Mouse (Mus musculus) gastrocnemius, adult 8-10 months (tissue): ENCODE measurements around the gene Klf7. TPM values are rescaled to one million over a fixed set of nuclear protein-coding genes. Genes with fewer than 3 reads are reported as not detected.

Experiments used
- DNase-seq, 2 experiments: peaks; one replicate each; pipeline ENCODE4 v3.0.0; 2022; ENCODE audit warnings: low spot score in 2 of 2
- total RNA-seq, 4 experiments: library from RNA; stranded (reverse); gene quantifications; 2 replicates each; pipeline ENCODE4 v1.2.4; 2022

Klf7 gene
- total RNA-seq, 4 experiments from 2014 or later, result 4.6 to 7.0 (median 5.4) TPM

DNA sequence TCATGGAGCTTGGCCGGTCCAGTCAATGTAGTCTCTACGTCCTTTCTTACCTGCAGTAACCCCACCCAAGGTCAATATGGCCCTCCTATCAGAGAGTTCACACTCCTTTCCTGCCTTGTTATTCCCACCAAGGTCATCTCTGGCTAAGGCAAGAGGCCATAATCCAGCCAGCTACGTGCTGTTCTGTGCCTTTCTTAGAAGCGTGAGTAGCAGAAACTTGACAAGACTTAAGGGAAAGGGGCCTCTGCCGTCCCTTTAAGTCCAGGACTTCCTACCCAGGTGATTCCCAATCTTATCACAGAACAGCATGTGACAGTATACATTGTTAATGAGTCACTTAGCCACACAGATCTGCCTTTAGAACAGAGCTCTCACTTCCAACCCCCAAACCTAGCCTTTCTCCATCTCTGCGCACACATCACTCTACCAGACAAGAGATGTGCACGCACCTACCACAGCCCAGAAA is 16.9 kb downstream of the Klf7 start:
- DNase-seq, result no peak

DNA sequence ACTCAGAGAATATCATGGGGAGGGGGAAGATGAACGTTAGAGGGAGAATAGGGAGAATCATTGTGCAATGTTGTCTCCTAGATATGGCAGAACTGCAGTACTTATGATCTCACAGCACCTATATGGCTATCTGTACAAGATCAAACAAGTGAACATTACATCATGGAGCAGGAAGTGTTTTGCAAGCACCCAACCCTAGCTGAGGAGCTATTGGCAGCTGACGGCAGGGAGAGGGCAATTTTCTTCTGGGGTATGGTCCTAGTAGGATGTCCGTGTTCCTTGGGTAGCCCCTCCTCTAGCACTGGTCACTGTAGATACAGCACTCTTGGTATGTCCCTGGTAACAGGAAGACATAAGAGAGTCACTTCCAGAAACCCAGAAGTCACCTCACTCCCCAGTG is 17.4 kb downstream of the Klf7 start:
- no peak for DNase-seq

DNA sequence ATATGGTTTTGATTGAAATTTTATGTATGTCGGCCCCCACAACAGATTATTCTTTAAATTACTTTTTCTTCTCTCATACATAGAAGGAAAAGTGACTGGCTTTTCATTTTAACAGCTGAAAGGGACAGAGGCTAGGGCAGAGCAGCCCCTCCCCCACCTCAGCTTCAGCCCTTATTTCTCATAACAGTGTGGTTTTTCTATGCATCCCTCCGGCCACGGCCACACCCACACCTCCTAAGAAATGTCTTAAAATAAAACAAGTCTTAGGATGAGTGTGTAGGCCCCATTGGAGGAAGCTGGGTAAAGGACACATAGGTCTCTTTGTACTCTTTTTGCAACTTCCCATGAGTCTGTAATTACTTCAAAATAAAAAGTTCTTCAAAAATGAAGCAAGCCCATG is 20.8 kb downstream of the Klf7 start:
- DNase-seq, result no peak

DNA sequence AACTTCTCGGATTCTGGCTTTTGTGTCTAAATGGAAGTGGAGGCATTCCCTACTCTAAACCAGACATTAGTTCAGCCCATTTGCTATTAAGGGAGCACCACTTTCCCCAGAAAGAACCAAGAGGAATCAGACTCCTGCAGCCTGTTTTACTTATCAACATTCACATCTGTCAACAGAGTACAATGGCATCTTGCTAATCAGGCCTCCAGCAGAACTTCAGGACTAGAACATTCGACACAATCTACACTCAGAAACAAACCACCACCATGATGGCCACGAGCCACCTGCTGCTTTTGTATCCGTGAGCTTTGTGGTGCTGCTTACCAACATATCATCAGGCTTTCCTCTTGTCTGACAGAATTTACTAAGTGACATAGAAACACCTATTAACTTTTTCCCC is 23.3 kb downstream of the Klf7 start:
- no peak for DNase-seq

DNA sequence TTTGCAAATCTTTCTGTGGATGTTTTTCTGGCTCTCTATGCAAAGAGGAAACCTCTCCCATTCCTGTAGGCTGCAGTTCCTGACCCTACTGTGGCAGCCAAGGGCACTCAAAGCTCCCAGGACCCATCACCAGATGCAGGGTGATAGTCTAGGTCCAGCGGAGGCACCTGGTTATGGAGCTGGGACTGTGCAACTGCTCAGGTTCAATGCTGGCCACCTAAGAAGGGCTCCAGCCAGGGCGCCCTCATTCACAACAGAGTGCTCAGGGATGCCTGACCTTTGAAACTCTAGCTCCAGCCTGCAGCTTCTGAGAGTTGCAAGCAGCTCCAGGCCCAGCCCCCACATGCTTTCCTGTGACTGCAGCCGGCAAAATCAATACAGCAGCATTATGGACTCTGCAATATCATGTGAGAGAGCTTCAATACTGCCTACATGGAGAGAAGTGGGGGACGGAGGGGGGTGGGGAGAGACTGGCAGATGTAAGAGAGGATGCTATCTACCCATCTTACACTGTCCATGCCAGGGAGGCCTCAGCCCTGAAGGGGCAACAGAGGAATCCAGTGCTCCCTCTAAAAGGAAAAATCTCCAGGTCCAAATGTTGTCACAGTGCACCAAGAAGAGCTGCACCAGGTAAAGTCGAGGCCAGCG is 24.3 kb downstream of the Klf7 start:
- peak in 1 of 2 experiments; percentile 14 for DNase-seq

DNA sequence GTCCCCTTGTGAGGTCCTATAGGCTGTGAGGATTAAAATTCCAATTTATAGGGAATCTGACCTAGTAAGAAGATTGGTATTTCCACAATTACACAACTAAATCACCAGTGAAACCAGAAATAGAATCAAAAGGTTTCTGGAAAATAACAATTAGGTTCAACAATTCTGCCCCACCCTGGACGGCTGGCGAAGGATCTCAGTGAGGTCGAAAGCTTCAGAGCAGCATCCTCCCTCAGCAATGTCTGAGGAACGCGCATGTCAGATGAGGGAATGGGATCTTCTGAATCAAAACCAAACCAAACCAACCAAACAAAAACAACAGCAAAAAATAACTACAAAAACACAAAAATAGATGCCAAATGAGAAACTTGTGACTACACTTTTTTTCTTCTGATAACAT is 29.1 kb downstream of the Klf7 start:
- no peak for DNase-seq

DNA sequence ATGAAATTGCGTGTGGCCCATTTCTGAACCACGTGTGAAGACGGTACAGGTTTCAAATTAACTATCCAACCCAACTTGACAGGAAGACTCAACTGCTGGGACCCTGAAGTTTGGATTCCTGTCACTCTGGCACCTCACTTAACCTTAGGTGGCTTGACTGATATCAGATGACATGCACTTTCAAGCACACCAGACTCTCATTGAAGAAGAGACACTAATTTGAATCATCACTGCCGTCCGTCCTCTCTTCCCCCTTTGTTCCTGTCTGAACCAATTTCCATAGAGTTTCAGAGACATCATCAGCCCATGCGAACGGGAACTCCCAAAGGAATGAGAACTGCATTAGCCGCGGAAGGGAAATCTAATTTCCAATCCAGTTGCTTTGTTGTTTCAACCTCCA is 30.5 kb downstream of the Klf7 start:
- DNase-seq, result no peak

DNA sequence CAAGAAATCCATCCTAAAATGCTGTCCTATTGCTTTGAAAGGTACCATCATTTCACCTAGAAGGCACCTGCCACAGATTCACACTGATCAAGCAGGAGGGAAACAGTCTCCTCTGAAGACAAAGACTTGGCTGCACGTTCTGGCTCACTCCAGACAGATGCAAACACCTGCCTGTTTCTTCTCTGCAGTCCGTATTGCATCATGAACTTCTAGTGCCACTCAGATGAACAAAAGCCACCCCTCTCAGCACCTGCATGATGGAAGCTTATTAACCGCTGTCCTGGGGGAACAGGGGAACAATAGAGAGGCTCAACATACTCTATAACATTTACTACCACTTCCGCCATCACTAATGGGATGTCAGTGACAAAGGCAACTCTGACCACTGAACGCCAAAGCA is 31.5 kb downstream of the Klf7 start:
- DNase-seq, result no peak

DNA sequence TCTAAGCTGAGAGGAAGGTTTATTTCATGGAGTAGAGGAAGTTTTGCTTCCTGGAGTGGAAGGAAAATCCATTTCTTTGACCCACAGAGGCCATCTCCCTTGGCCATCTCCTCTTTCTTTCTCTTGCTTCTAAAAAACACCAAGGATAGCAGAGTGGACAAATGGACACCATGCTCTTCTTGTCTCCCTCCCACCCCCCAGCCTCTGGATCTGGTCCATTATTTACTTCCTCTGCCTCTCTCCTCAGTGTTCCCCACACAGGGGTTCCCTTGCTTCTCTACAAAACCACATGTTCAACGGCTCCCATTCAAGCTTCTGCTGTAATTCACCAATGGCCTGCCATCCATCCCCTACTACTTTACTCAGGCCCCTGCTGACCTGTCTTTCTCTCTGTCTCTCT is 32.4 kb downstream of the Klf7 start:
- no peak for DNase-seq

DNA sequence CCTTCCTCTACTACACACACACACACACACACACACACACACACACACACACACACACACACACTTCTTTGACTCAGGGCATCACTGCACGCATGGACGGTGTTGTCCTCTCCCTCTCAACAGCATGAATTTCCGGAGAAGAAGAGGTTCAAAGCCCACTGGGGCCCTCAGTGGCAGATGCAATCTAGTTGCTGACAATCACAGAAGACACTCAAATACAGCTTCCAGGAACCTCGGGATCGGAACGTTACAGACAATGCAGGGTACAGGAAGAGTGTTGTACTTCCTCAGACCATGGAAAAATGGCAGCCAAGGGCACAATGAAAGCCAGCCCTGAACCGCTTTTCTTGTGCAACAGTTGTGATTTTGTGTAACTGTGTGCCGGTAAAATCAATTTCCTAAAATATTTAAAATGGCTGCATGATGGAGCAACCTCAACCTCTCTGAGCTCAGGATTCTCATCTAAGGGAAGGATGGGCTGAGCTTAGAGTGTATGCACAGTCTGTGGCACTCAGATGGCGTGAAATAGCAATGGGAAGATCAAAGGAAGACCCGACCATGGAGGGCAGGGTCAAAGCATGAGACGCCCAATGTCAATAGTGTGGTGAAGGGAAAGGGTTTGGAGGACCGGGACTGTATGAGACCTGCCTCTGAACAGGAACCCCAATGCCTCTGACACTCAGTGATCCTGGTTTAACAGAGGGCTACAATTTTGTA is 33.3 kb downstream of the Klf7 start:
- DNase-seq, result no peak

- DNase-seq, result no peak
Observed at GRCm38 (mm10) chr1:64087657-64088603, 34.2 kb downstream of the Klf7 start.

GRCm38 (mm10) chr1:64085875-64086274 is 36.2 kb downstream of the Klf7 start:
- DNase-seq, result no peak

DNA sequence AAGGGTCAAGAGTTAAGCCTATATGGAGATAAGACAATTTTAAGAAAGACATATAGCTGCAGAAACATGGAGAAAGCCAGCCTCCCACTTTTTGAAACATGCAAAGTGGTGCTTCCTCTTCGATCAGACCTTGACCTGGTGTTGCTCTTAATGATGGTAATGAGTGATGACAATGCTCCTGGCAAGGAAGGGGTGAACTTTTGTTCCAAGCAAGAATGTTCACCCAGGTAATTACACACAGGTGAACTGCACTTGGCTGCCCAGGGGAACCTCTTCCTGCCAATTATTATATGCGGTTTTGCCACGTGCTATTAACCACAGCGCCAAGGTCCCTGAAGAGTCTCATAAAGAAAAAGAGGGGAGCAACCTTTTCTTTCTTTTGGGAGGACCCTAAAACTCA is 36.7 kb downstream of the Klf7 start:
- DNase-seq, result no peak

DNA sequence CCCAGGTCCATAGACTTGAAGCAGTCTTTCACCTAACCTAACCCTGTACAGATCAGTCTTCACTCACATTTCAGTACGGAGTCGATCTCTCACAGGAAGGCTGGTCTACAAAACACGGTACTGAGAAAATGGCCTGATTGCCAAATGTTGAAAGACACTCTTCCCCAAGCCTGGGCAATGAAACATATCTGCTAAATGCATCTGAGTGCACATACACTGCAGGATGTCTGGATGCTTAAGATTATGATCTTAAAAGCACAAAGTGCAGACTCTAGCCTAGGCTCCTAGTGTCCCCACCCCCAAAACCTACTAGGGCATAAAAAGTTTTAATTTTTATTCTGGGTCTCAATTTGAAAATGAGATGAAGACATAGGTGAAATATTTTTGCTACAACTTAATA is 37.4 kb downstream of the Klf7 start:
- no peak for DNase-seq

GRCm38 (mm10) chr1:64081791-64082190 is 40.3 kb downstream of the Klf7 start:
- DNase-seq, result no peak

GRCm38 (mm10) chr1:64081217-64081616 is 40.9 kb downstream of the Klf7 start:
- no peak for DNase-seq

DNA sequence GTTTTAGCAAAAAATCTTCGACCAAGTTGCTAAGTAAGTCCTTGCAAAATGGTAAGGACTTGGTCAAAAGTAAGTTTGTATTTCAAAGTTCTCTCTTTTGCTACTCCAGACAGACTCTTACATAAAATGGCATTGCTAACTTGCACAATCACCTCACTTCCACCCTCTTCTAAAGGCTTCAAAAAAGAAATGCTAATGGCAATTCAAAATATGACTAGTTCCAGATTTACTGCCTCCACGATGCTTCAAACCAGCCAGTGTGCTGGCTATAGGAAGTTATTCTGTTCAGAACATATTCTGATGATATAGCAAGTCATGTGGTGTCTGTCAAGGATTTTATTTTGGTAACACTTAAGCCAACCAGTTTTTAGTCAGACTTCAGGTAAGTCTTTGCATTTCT is 41.8 kb downstream of the Klf7 start:
- no peak for DNase-seq

GRCm38 (mm10) chr1:64078747-64079211 is 43.3 kb downstream of the Klf7 start:
- no peak for DNase-seq

GRCm38 (mm10) chr1:64078011-64078746 is 43.9 kb downstream of the Klf7 start:
- no peak for DNase-seq

DNA sequence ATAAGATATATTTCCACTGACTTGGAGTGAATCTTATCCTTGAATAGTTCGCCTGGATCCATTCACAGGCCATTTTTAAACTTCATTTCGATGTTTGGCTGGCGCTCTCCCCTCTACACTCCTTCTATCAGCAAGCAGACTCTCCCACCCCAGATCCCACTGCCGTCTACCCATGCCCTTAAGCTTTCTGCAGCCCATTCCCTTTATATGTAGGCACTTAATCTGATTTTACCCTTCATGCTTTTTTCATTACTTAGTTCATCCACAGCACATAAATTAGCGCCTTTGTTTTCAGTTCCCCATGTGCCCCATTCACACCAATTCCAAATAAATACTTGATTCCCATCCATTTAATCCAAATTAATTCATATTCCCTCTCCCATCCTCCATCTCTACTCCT is 48.0 kb downstream of the Klf7 start:
- no peak for DNase-seq

- DNase-seq, result no peak
Observed at GRCm38 (mm10) chr1:64070947-64071346, 51.1 kb downstream of the Klf7 start.
